Mouse (Mus musculus): Measurements from ENCODE around the gene Acbd3. TPM values are rescaled to one million over a fixed set of nuclear protein-coding genes. Genes with fewer than 3 reads are reported as not detected.

The Acbd3 gene
- polyA plus RNA-seq (2016; fragmentation: Nextera tagmentation; extraction: Ambion mirVana), result 25.3 and 26.9 TPM in 2 replicates

DNA sequence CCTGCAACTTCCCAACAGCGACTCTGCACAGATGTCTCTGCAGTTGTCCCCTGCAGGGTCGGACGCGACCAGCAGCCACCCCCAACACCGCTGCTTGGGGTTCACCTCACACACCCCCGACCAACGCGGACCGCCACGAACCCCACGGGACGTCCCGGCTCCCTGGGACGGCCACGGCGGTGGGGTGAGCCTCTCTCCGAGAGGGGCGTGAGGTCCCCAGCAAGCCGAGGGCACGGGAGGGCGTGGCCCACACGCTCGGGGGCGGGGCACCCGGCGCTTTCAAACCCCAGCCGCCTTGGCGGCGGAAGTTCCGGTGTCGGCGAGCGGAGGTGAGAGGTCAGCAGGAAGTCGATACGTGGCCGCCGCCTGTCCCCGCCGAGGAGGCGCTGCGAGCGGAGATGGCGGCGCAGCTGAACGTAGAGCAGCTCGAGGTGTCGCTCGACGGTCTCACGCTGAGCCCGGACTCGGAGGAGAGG is at the start of gene Acbd3:
Gene Acbd3, plus strand, starts transcription at position 340 of the 476 bp plus-strand sequence.
- WGBS, result under 1% methylated on average over 52 of the region's 52 CpGs
- Histone ChIP-seq H3K36me3 (no peaks in the 10 kb centered on the region), H3K27ac (peak within 1 kb of the TSS; percentile 94), H3K9me3 (no peaks in the 10 kb centered on the region), H3K4me1 (replicated peaks) (peaks cover 23% of the 10 kb centered on the region), H3K4me2 (peak within 1 kb of the TSS; percentile 81), H3K9ac (replicated peaks) (peak within 1 kb of the TSS; percentile 97), H3K27me3 (no peaks in the 10 kb centered on the region), H3K4me3 (replicated peaks) (peak within 1 kb of the TSS; percentile 100)
- ATAC-seq (ENCODE audit: insufficient number of reproducible peaks, insufficient read depth, low FRiP score, low TSS enrichment, low read depth), result peak; percentile 93

DNA sequence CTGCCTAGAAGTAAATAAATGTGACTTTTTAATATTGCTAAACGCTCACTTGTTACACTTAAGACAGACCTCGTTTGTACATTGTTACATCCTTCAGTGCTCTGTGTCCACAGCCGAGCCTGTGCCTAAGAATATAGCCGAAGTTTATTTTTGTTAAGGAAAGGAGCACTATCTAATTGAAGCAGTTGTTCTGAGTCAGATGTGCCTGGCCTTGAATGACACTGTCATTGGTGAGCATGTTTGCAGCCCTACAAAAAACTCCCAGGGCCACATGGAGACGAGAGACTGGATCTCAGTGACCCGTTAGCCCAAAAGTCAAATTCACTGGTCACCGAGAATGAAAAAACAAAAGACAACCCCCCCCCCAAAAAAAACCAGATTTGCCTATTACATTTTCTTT is 34.6 kb upstream of the Acbd3 start:
- WGBS, result 91% methylated on average over 7 of the region's 7 CpGs
- Histone ChIP-seq H3K36me3 (peaks cover 52% of the 10 kb centered on the region), H3K4me3 (replicated peaks) (no peak overlapping the region)

DNA sequence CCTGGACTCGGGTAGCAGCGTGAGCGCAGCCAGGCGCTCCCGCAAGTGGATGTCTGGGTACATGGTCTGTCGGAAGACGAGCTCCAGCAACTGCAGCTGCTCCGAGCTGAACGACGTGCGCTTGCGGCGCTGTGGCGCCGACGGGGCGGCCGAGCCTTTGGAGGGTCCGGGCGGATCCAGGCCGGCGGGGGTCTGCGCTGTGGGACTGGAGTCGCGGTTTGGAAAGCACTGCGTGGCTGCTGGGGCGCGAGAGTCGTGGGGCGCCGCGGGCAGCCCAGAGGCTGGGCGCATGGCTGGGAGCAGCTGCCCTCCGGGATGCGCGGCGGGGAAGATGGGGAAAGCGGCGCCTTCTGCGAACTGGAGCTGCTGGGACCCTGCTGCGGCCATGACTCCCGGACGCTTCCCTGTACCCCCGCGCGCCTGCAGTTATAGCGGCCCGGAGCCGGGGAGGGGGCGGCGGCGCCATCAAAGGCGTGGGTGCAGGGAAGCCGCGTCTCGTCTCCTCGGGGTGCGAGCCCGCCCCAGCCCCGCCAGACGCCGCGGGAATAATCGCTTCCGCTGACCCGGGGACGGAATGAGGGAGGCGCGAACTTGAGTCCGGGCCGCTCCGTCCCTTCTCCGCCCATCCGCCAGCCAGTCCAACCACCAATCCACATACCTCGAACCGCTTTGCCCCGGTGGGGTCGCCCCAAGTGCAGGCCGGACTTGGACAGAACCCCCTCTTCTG is 29.1 kb upstream of the Acbd3 start, which contains the start of gene Mixl1:
Gene Mixl1, minus strand, starts transcription at position 409 of the 727 bp plus-strand sequence.
- ATAC-seq (ENCODE audit: insufficient number of reproducible peaks, insufficient read depth, low FRiP score, low TSS enrichment, low read depth), result peak; percentile 59
- no peaks in the 10 kb centered on the region for H3K9me3 ChIP-seq
- peaks cover 9% of the 10 kb centered on the region; the same call in 1 of the 2 replicates for H3K4me1 ChIP-seq (replicated peaks)
- H3K4me2 ChIP-seq, result peak within 1 kb of the TSS; percentile 78
- H3K4me3 ChIP-seq (replicated peaks), result peak within 1 kb of the TSS; percentile 53
- WGBS, result under 1% methylated on average over 71 of the region's 79 CpGs
- peaks cover 9% of the 10 kb centered on the region for H3K36me3 ChIP-seq
- peaks cover 62% of the 10 kb centered on the region for H3K27me3 ChIP-seq
- peak within 1 kb of the TSS; percentile 50 for H3K9ac ChIP-seq (replicated peaks)
- no peak within 1 kb of the TSS for H3K27ac ChIP-seq

More for the DNA sequence above, 34.6 kb upstream of the Acbd3 start:
- H3K9me3 ChIP-seq, result no peaks in the 10 kb centered on the region
- H3K27me3 ChIP-seq, result peaks cover 21% of the 10 kb centered on the region
- no peak for ATAC-seq (ENCODE audit: insufficient number of reproducible peaks, insufficient read depth, low FRiP score, low TSS enrichment, low read depth)
- no peaks in the 10 kb centered on the region for H3K4me1 ChIP-seq (replicated peaks)
- no peak overlapping the region for H3K27ac ChIP-seq
- H3K9ac ChIP-seq (replicated peaks), result no peak overlapping the region
- H3K4me2 ChIP-seq, result no peak overlapping the region

DNA sequence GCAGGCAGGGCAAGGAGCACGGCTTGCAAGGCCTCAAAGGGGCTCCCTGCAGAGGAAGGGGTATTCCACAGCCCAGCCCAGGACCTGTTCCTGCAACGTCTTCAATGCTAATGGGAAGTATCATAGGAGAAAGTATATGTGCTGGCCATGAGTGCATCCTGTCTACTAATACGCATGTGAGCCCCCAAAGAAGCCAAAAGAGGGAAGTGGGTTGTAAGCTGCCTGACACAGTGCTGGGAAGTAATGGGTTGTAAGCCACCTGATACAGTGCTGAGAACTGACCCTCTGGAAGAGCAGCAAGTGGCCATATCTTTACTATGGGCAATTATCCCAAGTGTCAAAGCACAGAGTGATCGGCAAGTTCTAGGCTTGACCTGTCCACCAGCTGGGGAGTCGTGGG is 27.8 kb upstream of the Acbd3 start:
- Histone ChIP-seq H3K4me1 (replicated peaks) (peaks cover 12% of the 10 kb centered on the region; the same call in 1 of the 2 replicates), H3K9ac (replicated peaks) (no peak overlapping the region), H3K4me2 (no peak overlapping the region), H3K9me3 (no peaks in the 10 kb centered on the region), H3K36me3 (no peaks in the 10 kb centered on the region), H3K27me3 (peaks cover 62% of the 10 kb centered on the region), H3K4me3 (replicated peaks) (no peak overlapping the region), H3K27ac (no peak overlapping the region)
- ATAC-seq (ENCODE audit: insufficient number of reproducible peaks, insufficient read depth, low FRiP score, low TSS enrichment, low read depth), result no peak
- WGBS, result 48% methylated on average over 5 of the region's 5 CpGs

- Histone ChIP-seq H3K4me2 (peak overlapping the region; percentile 31), H3K4me3 (replicated peaks) (peak overlapping the region; percentile 12; the same call in 1 of the 2 replicates)
These were observed 22.4 kb upstream of the Acbd3 start for GRCm38 (mm10) chr1:180703400-180703799.

DNA sequence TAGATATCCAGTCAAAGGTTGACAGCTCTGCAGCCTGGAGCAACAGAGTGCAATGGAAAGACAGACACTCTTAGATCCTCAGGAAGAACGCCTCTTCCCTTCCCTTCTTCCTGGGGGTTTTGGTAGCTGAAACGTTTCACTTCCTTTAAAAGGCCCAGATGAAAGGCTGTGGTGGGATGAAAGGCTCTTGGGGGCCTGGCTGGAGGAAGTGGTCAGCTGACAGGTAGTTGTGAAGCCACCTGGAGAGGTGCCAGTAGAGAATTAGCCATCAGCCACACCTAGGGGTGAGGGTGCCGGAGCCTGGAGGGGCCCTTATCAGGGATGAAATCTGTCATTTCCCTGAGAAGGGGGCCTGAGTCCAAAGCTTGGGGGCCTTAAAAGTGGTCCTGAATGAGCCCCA is 18.5 kb upstream of the Acbd3 start:
- H3K9ac ChIP-seq (replicated peaks), result no peak overlapping the region
- H3K4me3 ChIP-seq (replicated peaks), result no peak overlapping the region
- no peak for ATAC-seq (ENCODE audit: insufficient number of reproducible peaks, insufficient read depth, low FRiP score, low TSS enrichment, low read depth)
- no peak overlapping the region for H3K27ac ChIP-seq
- no peaks in the 10 kb centered on the region for H3K36me3 ChIP-seq
- no peak overlapping the region for H3K4me2 ChIP-seq
- peaks cover 10% of the 10 kb centered on the region; the same call in 1 of the 2 replicates for H3K4me1 ChIP-seq (replicated peaks)
- no peaks in the 10 kb centered on the region; the same call in 1 of the 2 replicates for H3K27me3 ChIP-seq
- H3K9me3 ChIP-seq, result no peaks in the 10 kb centered on the region
- WGBS, result 29% methylated on average over 3 of the region's 3 CpGs

More at GRCm38 (mm10) chr1:180703400-180703799, 22.4 kb upstream of the Acbd3 start:
- peaks cover 10% of the 10 kb centered on the region; the same call in 1 of the 2 replicates for H3K4me1 ChIP-seq (replicated peaks)
- H3K27ac ChIP-seq, result no peak overlapping the region
- no peaks in the 10 kb centered on the region for H3K9me3 ChIP-seq
- ATAC-seq (ENCODE audit: insufficient number of reproducible peaks, insufficient read depth, low FRiP score, low TSS enrichment, low read depth), result no peak
- H3K27me3 ChIP-seq, result peaks cover 20% of the 10 kb centered on the region
- H3K9ac ChIP-seq (replicated peaks), result no peak overlapping the region
- 36% methylated on average over 6 of the region's 6 CpGs for WGBS
- H3K36me3 ChIP-seq, result no peaks in the 10 kb centered on the region

GRCm38 (mm10) chr1:180707813-180708212 is 18.0 kb upstream of the Acbd3 start:
- no peak overlapping the region for H3K27ac ChIP-seq
- no peak overlapping the region for H3K4me3 ChIP-seq (replicated peaks)
- H3K36me3 ChIP-seq, result no peaks in the 10 kb centered on the region
- H3K9me3 ChIP-seq, result no peaks in the 10 kb centered on the region
- 75% methylated on average over 3 of the region's 3 CpGs for WGBS
- no peak overlapping the region for H3K9ac ChIP-seq (replicated peaks)
- H3K4me2 ChIP-seq, result no peak overlapping the region
- H3K4me1 ChIP-seq (replicated peaks), result peaks cover 9% of the 10 kb centered on the region; the same call in 1 of the 2 replicates
- ATAC-seq (ENCODE audit: insufficient number of reproducible peaks, insufficient read depth, low FRiP score, low TSS enrichment, low read depth), result no peak
- H3K27me3 ChIP-seq, result no peaks in the 10 kb centered on the region; the same call in 1 of the 2 replicates

DNA sequence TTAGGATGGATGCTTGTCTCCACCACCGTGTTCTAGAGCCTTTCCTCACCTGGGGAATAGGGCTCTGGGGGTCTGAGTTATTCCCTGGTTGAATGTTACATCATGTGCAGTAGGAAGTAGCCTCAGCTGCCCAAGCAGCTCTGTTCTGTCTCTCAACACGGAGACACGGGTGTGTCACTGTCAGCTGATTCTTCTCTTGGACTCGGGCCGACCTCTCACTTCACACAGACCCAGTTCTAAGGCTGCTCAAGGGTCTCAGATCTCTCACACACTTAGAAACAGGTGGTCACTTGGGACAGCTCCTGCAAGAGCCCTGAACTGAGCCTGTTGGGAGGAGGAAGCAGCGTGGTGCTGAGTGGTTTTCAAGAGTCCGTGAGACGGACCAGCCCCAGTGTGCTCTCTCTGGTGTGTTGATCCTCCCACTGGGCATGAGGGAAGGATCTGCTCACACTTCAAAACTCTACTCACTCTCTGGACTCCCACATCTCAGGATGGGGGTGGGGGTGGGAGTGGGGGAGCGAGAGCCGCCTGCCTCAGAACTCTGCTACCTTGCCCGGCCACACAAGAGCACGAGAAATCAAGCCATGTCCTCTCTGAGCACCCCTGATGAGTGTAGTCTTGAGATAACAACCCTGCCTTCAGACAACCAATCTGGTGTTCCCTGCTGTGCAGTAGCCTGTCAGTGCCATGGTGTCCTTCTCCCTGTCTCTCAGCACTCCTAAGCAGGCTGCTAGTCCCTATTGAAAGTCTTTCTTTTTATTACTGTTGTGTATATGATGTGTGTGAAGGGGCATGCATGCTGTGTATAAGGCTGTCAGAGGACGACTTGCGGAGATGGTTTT is 16.7 kb upstream of the Acbd3 start:
- no peak for ATAC-seq (ENCODE audit: insufficient number of reproducible peaks, insufficient read depth, low FRiP score, low TSS enrichment, low read depth)
- 61% methylated on average over 14 of the region's 14 CpGs for whole genome bisulfite sequencing
- no peaks in the 10 kb centered on the region for H3K9me3 ChIP-seq

GRCm38 (mm10) chr1:180718756-180719155 is 7.1 kb upstream of the Acbd3 start:
- no peak for ATAC-seq (ENCODE audit: insufficient number of reproducible peaks, insufficient read depth, low FRiP score, low TSS enrichment, low read depth)
- H3K27ac ChIP-seq, result no peak overlapping the region
- H3K4me2 ChIP-seq, result no peak overlapping the region
- H3K9ac ChIP-seq (replicated peaks), result no peak overlapping the region
- no peaks in the 10 kb centered on the region for H3K36me3 ChIP-seq
- H3K4me1 ChIP-seq (replicated peaks), result no peaks in the 10 kb centered on the region
- 77% methylated on average over 5 of the region's 5 CpGs for WGBS
- no peaks in the 10 kb centered on the region for H3K9me3 ChIP-seq
- H3K27me3 ChIP-seq, result no peaks in the 10 kb centered on the region
- H3K4me3 ChIP-seq (replicated peaks), result no peak overlapping the region

More for the DNA sequence above, 16.7 kb upstream of the Acbd3 start:
- no peaks in the 10 kb centered on the region; the same call in 1 of the 2 replicates for H3K27me3 ChIP-seq
- H3K36me3 ChIP-seq, result no peaks in the 10 kb centered on the region
- H3K4me1 ChIP-seq (replicated peaks), result no peaks in the 10 kb centered on the region
- no peak overlapping the region for H3K4me2 ChIP-seq
- H3K4me3 ChIP-seq (replicated peaks), result no peak overlapping the region
- H3K27ac ChIP-seq, result no peak overlapping the region
- H3K9ac ChIP-seq (replicated peaks), result no peak overlapping the region

DNA sequence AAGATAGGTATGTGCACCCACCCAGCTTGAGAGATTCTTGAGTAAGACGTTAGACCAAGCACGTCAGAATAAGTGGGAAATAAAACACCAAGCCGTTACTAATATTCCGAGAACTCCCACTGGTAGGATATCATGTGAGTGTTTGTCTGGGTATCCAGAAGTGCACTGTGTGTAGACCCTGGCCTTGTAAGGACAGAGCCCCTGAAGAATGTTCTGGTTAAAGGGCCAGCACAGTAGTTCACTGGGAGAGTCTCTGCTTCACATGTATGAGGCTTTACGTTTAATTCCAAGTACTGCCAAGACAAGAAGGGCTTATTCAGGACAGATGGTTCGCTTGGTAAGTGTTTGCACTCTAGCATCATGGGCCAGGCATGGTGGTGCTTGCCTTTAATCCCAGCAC is 6.4 kb upstream of the Acbd3 start:
- Histone ChIP-seq H3K36me3 (no peaks in the 10 kb centered on the region), H3K9me3 (no peaks in the 10 kb centered on the region), H3K27ac (no peak overlapping the region), H3K4me3 (replicated peaks) (no peak overlapping the region), H3K27me3 (no peaks in the 10 kb centered on the region), H3K4me1 (replicated peaks) (no peaks in the 10 kb centered on the region), H3K4me2 (no peak overlapping the region), H3K9ac (replicated peaks) (no peak overlapping the region)
- WGBS, result 85% methylated on average over 6 of the region's 6 CpGs
- ATAC-seq (ENCODE audit: insufficient number of reproducible peaks, insufficient read depth, low FRiP score, low TSS enrichment, low read depth), result no peak

Measured in limb, embryonic 12.5 days (tissue).